Mouse (Mus musculus) right cerebral cortex, postnatal 25 days (tissue): ENCODE results near the gene Gm17482.
A peak's percentile ranks its signal among the peaks of the same experiment; 100 is the strongest.

Experiments used
- DNase-seq: peaks from one replicate; pipeline ENCODE4 v3.0.0; 2022

Gene Gm17482

GRCm38 (mm10) chr6:115251531-115251985, 24.4 kb downstream of the Gm17482 start:
- DNase-seq: no peak

- DNase-seq: no peak
Observed at GRCm38 (mm10) chr6:115252099-115252873, 25.1 kb downstream of the Gm17482 start, which contains the start of gene Timp4. Gene Timp4 (minus strand): TSS chr6:115252205.

- DNase-seq: no peak
Observed at GRCm38 (mm10) chr6:115255171-115255570, 28.0 kb downstream of the Gm17482 start.

- no peak for DNase-seq
Observed at GRCm38 (mm10) chr6:115260507-115260906, 33.4 kb downstream of the Gm17482 start.

GRCm38 (mm10) chr6:115266791-115267190, 39.6 kb downstream of the Gm17482 start:
- DNase-seq: no peak

- peak; percentile 65 for DNase-seq
Observed at GRCm38 (mm10) chr6:115267916-115268315, 40.8 kb downstream of the Gm17482 start.

- DNase-seq: no peak
Observed at GRCm38 (mm10) chr6:115268551-115269385, 41.6 kb downstream of the Gm17482 start.

- DNase-seq: no peak
Observed at GRCm38 (mm10) chr6:115269561-115269960, 42.4 kb downstream of the Gm17482 start.

GRCm38 (mm10) chr6:115270085-115270484, 42.9 kb downstream of the Gm17482 start:
- DNase-seq: no peak

- DNase-seq: no peak
Observed at GRCm38 (mm10) chr6:115271326-115271725, 44.2 kb downstream of the Gm17482 start.

- DNase-seq: no peak
Observed at GRCm38 (mm10) chr6:115271866-115272271, 44.7 kb downstream of the Gm17482 start.

GRCm38 (mm10) chr6:115273346-115273745, 46.2 kb downstream of the Gm17482 start:
- DNase-seq: no peak

GRCm38 (mm10) chr6:115274705-115275104, 47.6 kb downstream of the Gm17482 start:
- no peak for DNase-seq

GRCm38 (mm10) chr6:115275116-115275815, 48.1 kb downstream of the Gm17482 start:
- no peak for DNase-seq

- no peak for DNase-seq
Observed at GRCm38 (mm10) chr6:115278086-115278485, 50.9 kb downstream of the Gm17482 start.

- no peak for DNase-seq
Observed at GRCm38 (mm10) chr6:115279639-115280038, 52.5 kb downstream of the Gm17482 start.

- DNase-seq: no peak
Observed at GRCm38 (mm10) chr6:115284153-115284552, 57.0 kb downstream of the Gm17482 start.

GRCm38 (mm10) chr6:115286441-115286840, 59.3 kb downstream of the Gm17482 start:
- DNase-seq: peak; percentile 56

- no peak for DNase-seq
Observed at GRCm38 (mm10) chr6:115288223-115288622, 61.1 kb downstream of the Gm17482 start.

- DNase-seq: no peak
Observed at GRCm38 (mm10) chr6:115290561-115290960, 63.4 kb downstream of the Gm17482 start.

- no peak for DNase-seq
Observed at GRCm38 (mm10) chr6:115291068-115291467, 63.9 kb downstream of the Gm17482 start.

- peak; percentile 52 for DNase-seq
Observed at GRCm38 (mm10) chr6:115291823-115292222, 64.7 kb downstream of the Gm17482 start.

GRCm38 (mm10) chr6:115292621-115293020, 65.5 kb downstream of the Gm17482 start:
- peak; percentile 55 for DNase-seq
